Mouse (Mus musculus) R1 (cell line): ENCODE measurements at regions not wholly inside any gene's neighbourhood (a gene's known extent, or its start where the extent isn't known, plus 50 kb on each side); places are given as distances from the start of the nearest gene placed in this dataset.

ENCODE experiments used
- DNase-seq: peaks from one replicate; pipeline ENCODE4 v3.0.0-alpha.2; 2018; ENCODE audit warnings: low read depth, low spot score

GRCm38 (mm10) chr12:106727486-106727885, 717.5 kb downstream of the Vrk1 start:
- no peak for DNase-seq

GRCm38 (mm10) chr12:106729686-106730085, 719.7 kb downstream of the Vrk1 start:
- DNase-seq, result no peak

GRCm38 (mm10) chr12:106732108-106732857, 722.3 kb downstream of the Vrk1 start:
- DNase-seq, result no peak

- no peak for DNase-seq
Observed at GRCm38 (mm10) chr12:106748765-106749164, 738.7 kb downstream of the Vrk1 start.

- DNase-seq, result no peak
Observed at GRCm38 (mm10) chr12:106763552-106763951, 724.9 kb upstream of the 3110018I06Rik start.

- no peak for DNase-seq
Observed at GRCm38 (mm10) chr12:106764516-106764915, 723.9 kb upstream of the 3110018I06Rik start.

GRCm38 (mm10) chr12:106773536-106773935, 714.9 kb upstream of the 3110018I06Rik start:
- no peak for DNase-seq

- DNase-seq, result no peak
Observed at GRCm38 (mm10) chr12:106796596-106796995, 691.8 kb upstream of the 3110018I06Rik start.

- DNase-seq, result no peak
Observed at GRCm38 (mm10) chr12:106819736-106820135, 668.7 kb upstream of the 3110018I06Rik start.

GRCm38 (mm10) chr12:106822311-106822710, 666.1 kb upstream of the 3110018I06Rik start:
- no peak for DNase-seq

GRCm38 (mm10) chr12:106828542-106828941, 659.9 kb upstream of the 3110018I06Rik start:
- DNase-seq, result no peak

GRCm38 (mm10) chr12:106829323-106829722, 659.1 kb upstream of the 3110018I06Rik start:
- DNase-seq, result no peak

GRCm38 (mm10) chr12:106835241-106835640, 653.2 kb upstream of the 3110018I06Rik start:
- DNase-seq, result no peak

GRCm38 (mm10) chr12:106839618-106840017, 648.8 kb upstream of the 3110018I06Rik start:
- no peak for DNase-seq

GRCm38 (mm10) chr12:106840150-106840651, 648.2 kb upstream of the 3110018I06Rik start:
- DNase-seq, result no peak

GRCm38 (mm10) chr12:106841996-106842395, 646.4 kb upstream of the 3110018I06Rik start:
- no peak for DNase-seq

- DNase-seq, result no peak
Observed at GRCm38 (mm10) chr12:106842396-106842795, 646.0 kb upstream of the 3110018I06Rik start.

- DNase-seq, result peak; percentile 27
Observed at GRCm38 (mm10) chr12:106851666-106852065, 636.8 kb upstream of the 3110018I06Rik start.

GRCm38 (mm10) chr12:106852736-106853135, 635.7 kb upstream of the 3110018I06Rik start:
- no peak for DNase-seq

GRCm38 (mm10) chr12:106853711-106854240, 634.7 kb upstream of the 3110018I06Rik start:
- no peak for DNase-seq

GRCm38 (mm10) chr12:106855520-106855919, 632.9 kb upstream of the 3110018I06Rik start:
- no peak for DNase-seq

GRCm38 (mm10) chr12:106861638-106862037, 626.8 kb upstream of the 3110018I06Rik start:
- DNase-seq, result no peak

- DNase-seq, result no peak
Observed at GRCm38 (mm10) chr12:106864076-106864475, 624.4 kb upstream of the 3110018I06Rik start.
